Mouse (Mus musculus) kidney, embryonic 14.5 days (tissue): ENCODE measurements around the gene Iffo2. TPM values are rescaled to one million over a fixed set of nuclear protein-coding genes. Genes with fewer than 3 reads are reported as not detected.

Source experiments
- ATAC-seq: fragments of 200-750 bp; cut with Nextera tagmentation; 2 replicates; pipeline ENCODE4 v1.8.0; 2017; ENCODE audit warnings: moderate number of reproducible peaks, mild to moderate bottlenecking, moderate TSS enrichment, moderate library complexity; ENCODE audit not compliant: low FRiP score, low TSS enrichment
- H3K27ac ChIP-seq: fragments of 300-500 bp; sonication (generic); 2 replicates; pipeline ENCODE4 v1.5.1; 2014; ENCODE audit warnings: low read depth, mild to moderate bottlenecking, low read length, moderate library complexity, mixed read lengths
- H3K27me3 ChIP-seq: fragments of 300-500 bp; sonication (generic); 2 replicates; pipeline ENCODE4 v1.6.1; 2014; ENCODE audit warnings: mild to moderate bottlenecking, low read length; ENCODE audit not compliant: control insufficient read depth, insufficient read depth
- H3K36me3 ChIP-seq: fragments of 300-500 bp; sonication (generic); 2 replicates; pipeline ENCODE4 v1.6.1; 2014; ENCODE audit warnings: low read length, mixed read lengths; ENCODE audit not compliant: control insufficient read depth, insufficient read depth
- H3K4me1 ChIP-seq: fragments of 300-500 bp; sonication (generic); 2 replicates; pipeline ENCODE4 v1.6.1; 2014; ENCODE audit warnings: low read length, mixed read lengths; ENCODE audit not compliant: control insufficient read depth, insufficient read depth
- H3K4me2 ChIP-seq: fragments of 300-500 bp; sonication (generic); replicated peaks from 2 replicates; pipeline ENCODE4 v1.6.1; 2014; ENCODE audit warnings: low read depth, mild to moderate bottlenecking, low read length
- H3K4me3 ChIP-seq: fragments of 300-500 bp; sonication (generic); 2 replicates; pipeline ENCODE4 v1.5.1; 2014; ENCODE audit warnings: mild to moderate bottlenecking, low read length
- H3K9ac ChIP-seq: fragments of 300-500 bp; sonication (generic); 2 replicates; pipeline ENCODE4 v1.6.1; 2014; ENCODE audit warnings: low read depth, mild to moderate bottlenecking, low read length, moderate library complexity
- H3K9me3 ChIP-seq: fragments of 300-500 bp; sonication (generic); 2 replicates; pipeline ENCODE4 v1.6.1; 2016; ENCODE audit warnings: low read length; ENCODE audit not compliant: control insufficient read depth
- WGBS: fragments of 180-500 bp; shearing (Covaris S2); extraction: QIAGEN DNeasy Blood & Tissue Kit; methylation state at CpG from one replicate; pipeline ENCODE4 v1.1.7; 2014; 5-methylcytosine and 5-hydroxymethylcytosine counted together
- polyA plus RNA-seq: library from polyadenylated mRNA; unstranded; fragments of >200 nt; fragmentation: Nextera tagmentation; extraction: Ambion mirVana; gene quantifications from 2 replicates; pipeline ENCODE4 v1.2.1, GENCODE M21; 2014

Gene Iffo2
- polyA plus RNA-seq, 1 experiment from 2014 or later = 7.1 TPM

DNA sequence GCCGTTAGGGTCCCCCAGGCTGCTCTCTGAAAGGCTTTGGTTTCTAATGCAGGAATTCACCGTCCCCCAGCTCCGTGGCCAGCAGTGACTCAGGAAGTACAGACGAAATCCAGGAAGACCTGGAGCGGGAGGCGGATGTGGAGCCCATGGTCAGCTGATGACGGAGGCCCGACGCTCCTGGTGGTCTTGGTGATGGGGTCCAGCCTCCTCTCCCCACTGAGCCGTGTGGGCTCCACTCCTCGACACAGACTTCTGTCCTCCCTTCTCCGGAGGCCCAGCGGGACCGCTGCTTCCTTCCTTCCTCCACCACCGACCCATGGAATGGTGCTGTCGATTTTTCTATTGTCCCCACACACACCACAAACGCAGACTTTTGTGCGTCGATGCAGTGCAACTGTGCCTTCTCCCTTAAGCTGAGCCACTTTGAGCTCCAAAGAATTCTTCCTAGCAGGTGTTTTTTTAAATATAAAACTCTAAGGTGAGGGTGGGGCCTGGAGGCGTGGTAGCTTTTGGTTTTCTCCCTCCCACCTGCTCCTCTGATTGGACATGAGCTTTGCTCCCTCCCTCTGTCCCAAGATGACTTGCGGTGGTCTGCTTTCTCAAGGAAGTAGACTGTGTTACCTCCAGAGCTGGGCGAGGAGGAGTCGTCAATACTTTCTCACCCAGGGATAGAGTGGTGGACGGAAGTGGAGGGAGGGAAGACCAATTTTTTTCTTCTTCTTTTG, 86.1 kb downstream of the Iffo2 start:
- Histone ChIP-seq H3K27ac (peak overlapping the region; percentile 72; the same call in 1 of the 2 replicates), H3K9me3 (no peaks in the 10 kb centered on the region), H3K27me3 (no peaks in the 10 kb centered on the region), H3K4me1 (0 out of 2 replicates have a peak, but pooled peaks cover 3% of the 10 kb centered on the region), H3K9ac (peak overlapping the region; percentile 52), H3K4me3 (peak overlapping the region; percentile 38), H3K36me3 (peaks cover 30% of the 10 kb centered on the region), H3K4me2 (peak overlapping the region; percentile 49)
- peak; percentile 81 for ATAC-seq
- WGBS = 16% methylated on average over 24 of the region's 24 CpGs

DNA sequence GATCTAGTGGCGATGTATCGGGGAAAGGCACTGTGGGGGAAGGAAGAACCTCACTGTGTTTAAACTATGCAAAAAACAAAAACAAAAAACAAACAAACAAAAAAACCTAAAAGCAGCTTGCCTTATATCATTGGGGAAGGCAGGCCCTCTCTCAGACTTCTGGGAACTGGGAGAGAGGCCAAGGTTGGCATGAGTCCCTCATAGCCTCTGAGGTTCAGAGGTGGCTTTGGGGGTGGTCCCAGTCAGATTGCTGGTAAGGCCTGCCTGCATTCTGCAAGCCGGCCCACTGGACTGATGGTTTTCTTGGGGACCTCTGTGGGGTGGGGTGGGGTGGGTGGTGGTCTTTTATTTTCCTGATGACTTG, 86.6 kb downstream of the Iffo2 start:
- 66% methylated on average over 3 of the region's 3 CpGs for WGBS
- peak overlapping the region; percentile 53; the same call in 1 of the 2 replicates for H3K27ac ChIP-seq
- no peak overlapping the region for H3K9ac ChIP-seq
- 0 out of 2 replicates have a peak, but pooled peaks cover 7% of the 10 kb centered on the region for H3K4me1 ChIP-seq
- H3K27me3 ChIP-seq = no peaks in the 10 kb centered on the region
- H3K4me2 ChIP-seq = peak overlapping the region; percentile 49
- no peaks in the 10 kb centered on the region for H3K9me3 ChIP-seq
- H3K4me3 ChIP-seq = peak overlapping the region; percentile 38
- peaks cover 30% of the 10 kb centered on the region for H3K36me3 ChIP-seq
- no peak for ATAC-seq

DNA sequence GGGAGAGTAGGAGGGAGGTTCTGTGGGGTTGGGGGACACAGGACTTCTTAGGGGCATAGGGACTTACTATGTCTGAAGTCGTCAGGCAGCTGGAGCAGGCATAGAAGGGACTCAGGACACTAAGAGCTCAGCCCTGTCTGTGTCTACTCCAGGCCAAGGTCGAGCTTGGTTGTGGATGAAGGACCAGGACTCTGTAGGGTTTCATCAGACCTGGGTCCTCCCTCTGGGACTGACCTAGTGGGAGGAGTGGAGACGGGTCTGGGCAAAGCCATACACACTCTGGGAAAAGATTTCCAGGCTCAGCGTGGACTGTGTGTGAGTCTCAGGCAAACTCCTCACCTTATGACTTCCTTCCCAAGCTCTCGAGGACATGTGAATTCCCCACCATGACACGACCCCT, 89.4 kb downstream of the Iffo2 start:
- Histone ChIP-seq H3K9ac (no peak overlapping the region), H3K4me1 (peaks cover 23% of the 10 kb centered on the region), H3K4me2 (no peak overlapping the region), H3K36me3 (peaks cover 10% of the 10 kb centered on the region), H3K4me3 (no peak overlapping the region), H3K27me3 (no peaks in the 10 kb centered on the region), H3K27ac (no peak overlapping the region), H3K9me3 (no peaks in the 10 kb centered on the region)
- ATAC-seq = no peak
- 68% methylated on average over 6 of the region's 6 CpGs for WGBS

DNA sequence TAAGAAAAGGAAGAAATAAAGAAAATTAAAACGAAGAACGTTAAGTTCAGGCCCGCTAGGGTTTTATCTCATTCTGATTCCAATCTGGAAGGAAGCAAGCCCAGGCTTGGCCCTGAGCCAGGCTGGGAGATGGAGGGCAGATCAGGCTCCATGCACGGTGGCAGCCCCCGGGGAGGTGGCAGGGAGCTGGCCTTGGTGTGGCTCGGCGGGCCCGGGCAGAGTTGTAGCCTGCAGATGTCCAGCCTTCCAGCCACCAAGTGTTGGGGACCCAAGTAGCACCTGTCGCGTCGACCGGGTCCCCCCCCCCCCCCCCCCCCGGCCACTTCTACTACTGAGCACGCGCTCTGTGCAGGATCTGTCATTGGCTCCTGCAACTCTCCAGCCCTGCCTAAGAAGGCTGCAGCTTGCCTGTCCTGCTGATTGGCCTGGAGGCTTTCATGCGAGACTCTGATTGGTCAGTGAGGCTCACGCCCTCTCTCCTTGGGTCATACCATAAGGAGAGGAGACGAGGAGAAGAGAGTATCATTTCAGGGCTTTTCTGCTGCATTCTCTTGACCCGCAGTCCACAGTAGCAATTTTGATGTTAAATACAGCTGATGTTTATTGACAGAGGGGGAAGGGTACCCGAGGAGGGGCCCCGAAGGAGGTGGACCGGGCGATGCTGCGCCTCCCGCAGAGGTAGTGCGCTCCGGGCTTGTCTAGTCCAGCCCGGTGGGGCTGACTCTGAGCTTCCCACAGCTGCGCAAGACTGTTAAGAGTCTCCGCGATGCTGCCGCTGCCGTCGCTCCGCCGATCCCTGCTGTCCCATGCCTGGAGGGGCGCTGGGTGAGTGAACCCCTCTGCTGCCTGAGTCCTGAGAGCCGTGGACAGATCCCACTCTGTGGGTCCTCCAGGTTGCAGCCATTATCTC, 92.3 kb downstream of the Iffo2 start, which contains the start of gene Aldh4a1:
Gene Aldh4a1 (plus strand): TSS at position 494 of the 910 bp plus-strand sequence.
- peaks cover 5% of the 10 kb centered on the region; the same call in 1 of the 2 replicates for H3K36me3 ChIP-seq
- peak within 1 kb of the TSS; percentile 67 for H3K9ac ChIP-seq
- H3K27ac ChIP-seq = peak within 1 kb of the TSS; percentile 76; the same call in 1 of the 2 replicates
- H3K4me3 ChIP-seq = peak within 1 kb of the TSS; percentile 65
- H3K9me3 ChIP-seq = no peaks in the 10 kb centered on the region
- peaks cover 22% of the 10 kb centered on the region for H3K4me1 ChIP-seq
- under 1% methylated on average over 33 of the region's 38 CpGs for WGBS
- ATAC-seq = peak; percentile 98
- no peaks in the 10 kb centered on the region for H3K27me3 ChIP-seq
- peak within 1 kb of the TSS; percentile 70 for H3K4me2 ChIP-seq

DNA sequence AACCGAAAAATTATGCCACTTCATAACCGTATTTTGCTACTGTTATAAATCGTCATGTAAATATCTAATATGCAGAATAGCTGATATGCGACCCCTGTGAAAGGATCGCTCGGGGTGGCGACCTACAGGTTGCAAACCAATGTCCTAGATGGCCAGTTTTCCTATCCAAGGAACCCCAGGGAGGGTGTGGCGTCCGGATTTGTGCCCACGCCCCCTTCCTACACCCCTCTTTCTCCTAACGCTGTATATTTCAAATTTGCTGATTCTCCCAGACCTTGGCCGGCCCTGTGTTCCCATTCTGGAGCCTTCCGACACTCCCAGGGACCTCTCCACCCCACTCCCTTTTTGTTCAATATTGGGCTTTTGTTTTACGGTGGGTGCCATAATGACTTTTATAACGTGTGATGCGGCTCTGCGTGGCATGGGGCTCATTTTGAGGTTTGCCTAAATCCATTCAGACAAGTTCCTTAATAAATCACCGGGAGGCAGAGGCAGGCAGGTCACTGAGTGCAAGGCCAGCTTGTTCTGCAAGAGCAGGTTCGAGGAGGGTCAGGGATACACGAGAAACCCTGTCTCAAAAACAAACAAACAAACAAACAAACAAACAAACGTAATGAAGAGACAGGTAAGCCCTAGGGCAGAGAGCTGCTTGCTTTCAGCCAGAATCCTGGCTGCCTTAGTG, 93.2 kb downstream of the Iffo2 start:
- ATAC-seq = no peak
- peaks cover 22% of the 10 kb centered on the region for H3K4me1 ChIP-seq
- H3K27ac ChIP-seq = no peak overlapping the region; the same call in 1 of the 2 replicates
- H3K4me3 ChIP-seq = peak overlapping the region; percentile 65
- H3K27me3 ChIP-seq = no peaks in the 10 kb centered on the region
- H3K9me3 ChIP-seq = no peaks in the 10 kb centered on the region
- peak overlapping the region; percentile 67 for H3K9ac ChIP-seq
- peak overlapping the region; percentile 70 for H3K4me2 ChIP-seq
- 11% methylated on average over 21 of the region's 21 CpGs for WGBS
- peaks cover 2% of the 10 kb centered on the region; the same call in 1 of the 2 replicates for H3K36me3 ChIP-seq

DNA sequence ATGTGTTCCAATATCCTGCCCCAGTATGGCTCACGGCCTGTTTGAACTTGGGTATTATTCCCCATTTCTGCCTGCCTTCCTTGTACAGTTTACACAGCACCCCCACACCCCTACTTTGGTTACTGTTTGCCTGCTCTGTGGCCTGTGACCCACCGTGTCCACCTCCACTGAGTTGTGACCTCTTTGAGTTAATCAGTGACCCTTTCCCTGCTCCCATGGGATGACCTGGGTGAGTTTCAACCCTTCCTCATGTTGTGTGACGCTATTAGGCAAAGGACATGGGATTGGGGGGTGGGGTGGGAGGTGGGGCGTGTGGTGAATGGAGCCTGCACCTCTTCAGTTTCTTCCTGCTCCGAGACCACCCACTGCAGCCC, 93.8 kb downstream of the Iffo2 start:
- H3K36me3 ChIP-seq = no peaks in the 10 kb centered on the region; the same call in 1 of the 2 replicates
- ATAC-seq = peak; percentile 4; the same call in 1 of the 2 replicates
- H3K27me3 ChIP-seq = no peaks in the 10 kb centered on the region
- H3K4me3 ChIP-seq = peak overlapping the region; percentile 65
- peaks cover 22% of the 10 kb centered on the region for H3K4me1 ChIP-seq
- no peak overlapping the region for H3K27ac ChIP-seq
- 29% methylated on average over 5 of the region's 5 CpGs for WGBS
- no peaks in the 10 kb centered on the region for H3K9me3 ChIP-seq
- peak overlapping the region; percentile 67; the same call in 1 of the 2 replicates for H3K9ac ChIP-seq
- peak overlapping the region; percentile 70 for H3K4me2 ChIP-seq

DNA sequence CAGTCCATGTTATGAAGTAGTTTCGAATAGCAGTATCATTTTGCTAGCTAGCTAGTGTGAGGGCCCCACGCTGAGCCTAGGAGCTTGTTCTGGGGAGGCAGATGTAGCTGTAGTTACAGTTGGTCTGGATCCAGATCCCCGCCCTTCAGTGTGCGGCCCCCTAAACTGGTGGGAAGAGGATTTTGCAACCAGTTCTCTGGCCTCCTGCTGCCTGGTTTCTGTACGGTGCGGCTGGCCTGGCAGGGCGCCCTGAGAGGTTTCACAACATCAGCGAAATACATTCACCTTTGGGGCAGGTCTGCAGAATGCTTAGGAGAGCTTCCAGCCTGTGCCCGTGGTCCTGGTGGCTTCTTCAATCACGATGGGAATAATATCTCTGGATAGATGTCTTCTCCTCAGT, 94.4 kb downstream of the Iffo2 start:
- H3K27ac ChIP-seq = no peak overlapping the region
- peak overlapping the region; percentile 65; the same call in 1 of the 2 replicates for H3K4me3 ChIP-seq
- 59% methylated on average over 10 of the region's 10 CpGs for WGBS
- H3K9me3 ChIP-seq = no peaks in the 10 kb centered on the region
- no peaks in the 10 kb centered on the region; the same call in 1 of the 2 replicates for H3K36me3 ChIP-seq
- H3K27me3 ChIP-seq = no peaks in the 10 kb centered on the region
- no peak overlapping the region; the same call in 1 of the 2 replicates for H3K9ac ChIP-seq
- H3K4me2 ChIP-seq = peak overlapping the region; percentile 70
- H3K4me1 ChIP-seq = peaks cover 22% of the 10 kb centered on the region
- ATAC-seq = no peak

DNA sequence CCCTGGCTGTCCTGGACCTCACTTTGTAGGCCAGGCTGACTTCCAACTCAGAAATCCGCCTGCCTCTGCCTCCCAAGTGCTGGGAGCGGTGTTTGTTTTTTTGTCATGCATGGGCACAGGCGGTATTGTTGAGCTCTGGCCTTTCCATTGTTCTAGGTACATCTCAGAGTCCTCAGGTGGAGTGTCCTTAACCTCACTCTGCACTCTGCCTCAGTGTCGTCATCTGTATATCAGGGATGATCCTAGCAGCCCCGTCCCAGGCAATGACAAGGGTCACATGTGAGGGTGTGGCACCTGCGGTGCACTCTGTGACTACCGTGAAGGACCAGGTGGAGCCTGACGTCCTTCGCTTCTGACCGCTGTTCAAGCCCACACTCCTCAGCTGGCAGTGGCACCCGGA, 97.0 kb downstream of the Iffo2 start:
- no peaks in the 10 kb centered on the region for H3K27me3 ChIP-seq
- no peaks in the 10 kb centered on the region for H3K9me3 ChIP-seq
- H3K27ac ChIP-seq = no peak overlapping the region
- no peak for ATAC-seq
- no peaks in the 10 kb centered on the region; the same call in 1 of the 2 replicates for H3K36me3 ChIP-seq
- no peak overlapping the region for H3K9ac ChIP-seq
- no peak overlapping the region for H3K4me3 ChIP-seq
- WGBS = 95% methylated on average over 11 of the region's 11 CpGs
- peaks cover 17% of the 10 kb centered on the region for H3K4me1 ChIP-seq
- no peak overlapping the region for H3K4me2 ChIP-seq
